Comparison of ENCODE assay signal across 28 mouse cellular contexts in genomic region chr11:77476216-77476615, GRCm38 (mm10). TPM values are rescaled to one million over a fixed set of nuclear protein-coding genes. Genes with fewer than 3 reads are reported as not detected.
DNase-seq lines count a peak whose midpoint lies in the region; ATAC-seq and TF ChIP-seq lines count a peak whose summit lies in the region.
"Had no signal": no experiment of that assay in that cellular context is flagged by ENCODE, and none has a peak within 500 bp of the region (broad histone marks: within the 10 kb centered on the region; RNA-seq: fewer than 3 reads in every experiment).

No protein-coding gene starts in this region.

- H3K4me2 ChIP-seq in kidney, embryonic 16.5 days (replicated peaks; ENCODE audit: low read depth, low read length), result no peak overlapping the region
- H3K4me2 ChIP-seq: embryonic facial prominence, embryonic 12.5 days; embryonic facial prominence, embryonic 15.5 days; forebrain, embryonic 12.5 days; forebrain, embryonic 15.5 days; heart, embryonic 12.5 days; heart, embryonic 15.5 days; hindbrain, embryonic 14.5 days had no signal

- H3K4me1 ChIP-seq in kidney, embryonic 16.5 days (ENCODE audit: insufficient read depth, low read length), result no peaks in the 10 kb centered on the region
- peaks cover 28% of the 10 kb centered on the region for H3K4me1 ChIP-seq in E14TG2a.4 (replicated peaks; ENCODE audit: low read depth, low read length)
- H3K4me1 ChIP-seq in bone marrow, adult 2 months (ENCODE audit: control insufficient read depth, insufficient read depth, low read length), result no peaks in the 10 kb centered on the region
- H3K4me1 ChIP-seq: embryonic facial prominence, embryonic 12.5 days; embryonic facial prominence, embryonic 15.5 days; heart, embryonic 12.5 days; heart, embryonic 15.5 days had no signal

- H3K9me3 ChIP-seq in kidney, embryonic 16.5 days (ENCODE audit: low read length), result no peaks in the 10 kb centered on the region
- no peaks in the 10 kb centered on the region for H3K9me3 ChIP-seq in E14TG2a.4 (ENCODE audit: low read length)
- H3K9me3 ChIP-seq: embryonic facial prominence, embryonic 12.5 days; embryonic facial prominence, embryonic 15.5 days; forebrain, embryonic 12.5 days; forebrain, embryonic 15.5 days; heart, embryonic 12.5 days; heart, embryonic 15.5 days had no signal

- TF ChIP-seq POLR2A in bone marrow, adult 2 months (IDR thresholded peaks at IDR 0.05; ENCODE audit: borderline replicate concordance, control insufficient read depth, low read depth, low read length), result 0 out of 2 replicates have a peak, but pooled peaks have one; percentile 16

- ATAC-seq in kidney, embryonic 16.5 days (ENCODE audit: low FRiP score, low TSS enrichment), result no peak
- ATAC-seq in erythroid progenitor cell, adult 5-6 weeks (replicated peaks; ENCODE audit: low FRiP score, poor library complexity, severe bottlenecking), result no peak
- ATAC-seq: activated CD4-positive, CD25-positive, alpha-beta regulatory T cell, adult 4 months; CD4-positive, CD25-positive, alpha-beta regulatory T cell, adult 4 months; forebrain, embryonic 15.5 days; hindbrain, postnatal 0 days; inflammation-experienced regulatory T-cells, adult 6 months had no signal

- H3K4me3 ChIP-seq in kidney, embryonic 16.5 days (ENCODE audit: low read length), result no peak overlapping the region
- 0 out of 2 replicates have a peak overlapping the region, but pooled peaks have one; percentile 8 for H3K4me3 ChIP-seq in E14TG2a.4 (replicated peaks; ENCODE audit: low read length)
- no peak overlapping the region for H3K4me3 ChIP-seq in bone marrow, adult 2 months (replicated peaks; ENCODE audit: control insufficient read depth, low read depth, low read length)
- H3K4me3 ChIP-seq: embryonic facial prominence, embryonic 12.5 days; embryonic facial prominence, embryonic 15.5 days; forebrain, embryonic 12.5 days; forebrain, embryonic 15.5 days; heart, embryonic 12.5 days; heart, embryonic 15.5 days had no signal

- no peak overlapping the region for H3K9ac ChIP-seq in kidney, embryonic 16.5 days (replicated peaks; ENCODE audit: low read length)
- H3K9ac ChIP-seq: embryonic facial prominence, embryonic 12.5 days; embryonic facial prominence, embryonic 15.5 days; forebrain, embryonic 12.5 days; forebrain, embryonic 15.5 days; heart, embryonic 12.5 days; heart, embryonic 15.5 days; hindbrain, embryonic 14.5 days had no signal

- peak overlapping the region; percentile 41; the same call in 1 of the 2 replicates for H3K27ac ChIP-seq in kidney, embryonic 16.5 days (ENCODE audit: low read length)
- H3K27ac ChIP-seq in bone marrow, adult 2 months (ENCODE audit: control insufficient read depth, insufficient read depth, low read depth, low read length, poor library complexity), result no peak overlapping the region
- H3K27ac ChIP-seq: embryonic facial prominence, embryonic 12.5 days; embryonic facial prominence, embryonic 15.5 days; forebrain, embryonic 12.5 days; forebrain, embryonic 15.5 days; heart, embryonic 15.5 days; hindbrain, embryonic 14.5 days; hindbrain, postnatal 0 days had no signal

- peak; percentile 23 for DNase-seq in kidney, adult 18-20 months
- no peak for DNase-seq in kidney, adult 8-10 months
- no peak for DNase-seq in kidney, postnatal 36 days
- DNase-seq: adrenal gland, adult 8-10 months; adrenal gland, postnatal 25 days; cerebellum, adult 18-20 months; cerebellum, adult 9-11 months; cerebellum, postnatal 25 days; gastrocnemius, postnatal 10 days; heart, adult 11 months; heart, postnatal 10 days; heart, postnatal 4 days had no signal

- no peaks in the 10 kb centered on the region for H3K27me3 ChIP-seq in kidney, embryonic 16.5 days (ENCODE audit: insufficient read depth, low read length)
- H3K27me3 ChIP-seq in E14TG2a.4 (ENCODE audit: insufficient read depth, low read length), result peaks cover 46% of the 10 kb centered on the region
- H3K27me3 ChIP-seq: embryonic facial prominence, embryonic 12.5 days; embryonic facial prominence, embryonic 15.5 days; forebrain, embryonic 12.5 days; forebrain, embryonic 15.5 days; heart, embryonic 12.5 days; heart, embryonic 15.5 days had no signal

- H3K36me3 ChIP-seq in kidney, embryonic 16.5 days (ENCODE audit: insufficient read depth, low read length), result peaks cover 18% of the 10 kb centered on the region
- 0 out of 2 replicates have a peak, but pooled peaks cover 6% of the 10 kb centered on the region for H3K36me3 ChIP-seq in E14TG2a.4 (ENCODE audit: insufficient read depth, low read length)

- no peak for TF ChIP-seq CTCF in E14TG2a.4 (conservative IDR thresholded peaks at IDR 0.05; ENCODE audit: low read length)
- TF ChIP-seq CTCF in bone marrow, adult 2 months (IDR thresholded peaks at IDR 0.05; ENCODE audit: control insufficient read depth, insufficient read depth, low read length), result no peak

- whole genome bisulfite sequencing in kidney, embryonic 16.5 days, result 88% methylated on average over 14 of the region's 14 CpGs
- WGBS in bone marrow, adult 2 months, result 93% methylated on average over 14 of the region's 14 CpGs

RNA-seq across cellular contexts. Expression of gene Ankrd13b, which starts 13.3 kb away (rescaled TPM):
- 3.5 and 4.0 TPM in 2 replicates for polyA plus RNA-seq in kidney, embryonic 16.5 days (2015; fragmentation: Nextera tagmentation; extraction: Ambion mirVana)
- 3.1 and 5.7 TPM in 2 replicates for polyA plus RNA-seq in bone marrow, adult 2 months (2011; ENCODE audit: insufficient read depth, insufficient read length, low replicate concordance, missing spikeins)
- total RNA-seq in erythroid progenitor cell, adult 5-6 weeks (2015; ENCODE audit: low replicate concordance), result 3.2 and 3.8 TPM in 2 replicates
- 0.64 TPM in 1 of 2 replicates, not detected in the other for total RNA-seq in erythroid progenitor cell, adult 5-6 weeks (2017; ENCODE audit: low replicate concordance)

RNA-seq across cellular contexts. Expression of gene Coro6, which starts 14.0 kb away (rescaled TPM):
- polyA plus RNA-seq in kidney, embryonic 16.5 days (2015; fragmentation: Nextera tagmentation; extraction: Ambion mirVana), result 0.25 and 0.51 TPM in 2 replicates
- 0.57 and 1.00 TPM in 2 replicates for polyA plus RNA-seq in bone marrow, adult 2 months (2011; ENCODE audit: insufficient read depth, insufficient read length, low replicate concordance, missing spikeins)
- total RNA-seq in erythroid progenitor cell, adult 5-6 weeks (2015; ENCODE audit: low replicate concordance), result not detected in 2 replicates
- total RNA-seq in erythroid progenitor cell, adult 5-6 weeks (2017; ENCODE audit: low replicate concordance), result not detected in 2 replicates
- total RNA-seq: common myeloid progenitor, adult 5-6 weeks had no signal
- polyA plus RNA-seq: activated CD4-positive, CD25-positive, alpha-beta regulatory T cell, adult 4 months; CD4-positive, CD25-positive, alpha-beta regulatory T cell, adult 4 months; inflammation-experienced regulatory T-cells, adult 6 months had no signal

RNA-seq across cellular contexts. Expression of gene Git1, which starts 17.1 kb away (rescaled TPM):
- 9.7 and 13.0 TPM in 2 replicates for polyA plus RNA-seq in kidney, embryonic 16.5 days (2015; fragmentation: Nextera tagmentation; extraction: Ambion mirVana)
- 10.2 and 16.1 TPM in 2 replicates for polyA plus RNA-seq in bone marrow, adult 2 months (2011; ENCODE audit: insufficient read depth, insufficient read length, low replicate concordance, missing spikeins)
- 9.2 and 15.5 TPM in 2 replicates for total RNA-seq in erythroid progenitor cell, adult 5-6 weeks (2015; ENCODE audit: low replicate concordance)
- 6.8 and 11.6 TPM in 2 replicates for total RNA-seq in erythroid progenitor cell, adult 5-6 weeks (2017; ENCODE audit: low replicate concordance)

RNA-seq across cellular contexts. Expression of gene Abhd15, which starts 38.7 kb away (rescaled TPM):
- 2.0 and 2.2 TPM in 2 replicates for polyA plus RNA-seq in kidney, embryonic 16.5 days (2015; fragmentation: Nextera tagmentation; extraction: Ambion mirVana)
- polyA plus RNA-seq in bone marrow, adult 2 months (2011; ENCODE audit: insufficient read depth, insufficient read length, low replicate concordance, missing spikeins), result 0.61 and 5.6 TPM in 2 replicates
- total RNA-seq in erythroid progenitor cell, adult 5-6 weeks (2015; ENCODE audit: low replicate concordance), result not detected in 2 replicates
- 0.68 and 0.90 TPM in 2 replicates for total RNA-seq in erythroid progenitor cell, adult 5-6 weeks (2017; ENCODE audit: low replicate concordance)

RNA-seq across cellular contexts. Expression of gene Trp53i13, which starts 39.6 kb away (rescaled TPM):
- 34.1 and 36.1 TPM in 2 replicates for polyA plus RNA-seq in kidney, embryonic 16.5 days (2015; fragmentation: Nextera tagmentation; extraction: Ambion mirVana)
- polyA plus RNA-seq in bone marrow, adult 2 months (2011; ENCODE audit: insufficient read depth, insufficient read length, low replicate concordance, missing spikeins), result 4.0 and 5.1 TPM in 2 replicates
- 0.84 TPM in 1 of 2 replicates, not detected in the other for total RNA-seq in erythroid progenitor cell, adult 5-6 weeks (2015; ENCODE audit: low replicate concordance)
- 2.0 and 6.7 TPM in 2 replicates for total RNA-seq in erythroid progenitor cell, adult 5-6 weeks (2017; ENCODE audit: low replicate concordance)
